ENCODE assay signal across 9 mouse cellular contexts in the genomic region with DNA sequence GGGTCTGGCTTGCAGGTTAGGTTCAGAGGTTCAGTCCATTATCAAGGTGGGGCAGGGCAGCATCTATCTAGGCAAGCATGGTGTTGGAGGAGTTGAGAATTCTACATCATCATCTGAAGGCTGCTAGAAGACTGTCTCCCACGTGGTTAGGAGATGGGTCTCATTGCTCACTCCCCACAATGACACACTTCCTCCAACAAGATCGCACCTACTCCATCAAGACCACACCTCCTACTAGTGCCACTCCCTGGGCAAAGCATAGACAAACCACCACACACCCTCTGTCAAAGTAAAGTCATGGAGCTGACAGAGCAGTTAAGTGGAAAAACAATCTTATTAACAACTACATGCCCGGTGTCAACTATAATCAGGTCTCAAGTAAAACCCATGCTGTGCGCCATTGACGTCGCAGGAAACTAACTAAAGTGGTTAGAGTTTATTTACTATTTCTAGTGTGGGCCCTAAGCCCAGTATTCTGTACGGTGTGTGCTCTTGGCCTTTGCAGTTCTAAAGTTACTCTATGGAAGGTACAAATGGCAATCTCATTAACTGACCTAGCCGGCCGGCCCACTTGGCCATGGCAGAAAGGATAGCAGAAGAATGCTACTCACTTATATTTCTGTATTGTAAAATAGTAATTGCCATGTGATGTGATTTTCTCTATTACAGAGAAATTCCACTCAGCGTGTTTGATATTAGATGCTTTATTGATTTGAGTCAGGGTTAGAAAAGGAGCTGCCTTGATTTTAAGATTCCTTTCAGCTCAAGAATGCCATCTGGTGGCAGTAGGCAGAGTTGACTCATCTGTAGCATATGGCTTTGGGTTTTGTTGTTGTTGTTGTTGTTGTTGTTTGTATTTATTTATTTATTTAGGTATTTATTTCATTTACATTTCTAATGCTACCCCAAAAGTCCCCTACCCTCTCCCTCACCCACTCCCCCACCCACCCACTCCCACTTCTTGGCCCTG. TPM values are rescaled to one million over a fixed set of nuclear protein-coding genes. Genes with fewer than 3 reads are reported as not detected.
DNase-seq lines count a peak whose midpoint lies in the region; TF ChIP-seq lines count a peak whose summit lies in the region.
"Had no signal": no experiment of that assay in that cellular context is flagged by ENCODE, and none has a peak within 500 bp of the region (broad histone marks: within the 10 kb centered on the region; RNA-seq: fewer than 3 reads in every experiment).

No protein-coding gene starts in this region.

- TF ChIP-seq CTCF in thymus, adult 2 months (IDR thresholded peaks at IDR 0.05; ENCODE audit: borderline replicate concordance, control insufficient read depth, extremely low read depth, insufficient read depth, low read length, poor library complexity), result no peak

- 84% methylated on average over 10 of the region's 10 CpGs for WGBS in thymus, adult 2 months

- no peak overlapping the region for H3K4me3 ChIP-seq in thymus, adult 2 months (ENCODE audit: control insufficient read depth, insufficient read depth, low read length)

- intact Hi-C loops in heart, postnatal 25 days (cut with DNase I), result loop anchor here (1.0 to 2.0 kb wide), 2 partner anchors 61 to 120 kb away; no protein-coding TSS in a partner anchor

- no peaks in the 10 kb centered on the region for H3K27me3 ChIP-seq in thymus, adult 2 months (ENCODE audit: control insufficient read depth, insufficient read depth, low read length)

- no peaks in the 10 kb centered on the region for H3K4me1 ChIP-seq in thymus, adult 2 months (replicated peaks; ENCODE audit: control insufficient read depth, insufficient read depth, low read length)

- peaks cover 11% of the 10 kb centered on the region for H3K36me3 ChIP-seq in thymus, adult 2 months (ENCODE audit: control insufficient read depth, insufficient read depth, low read length)

- no peak for TF ChIP-seq POLR2A in thymus, adult 2 months (IDR thresholded peaks at IDR 0.05; ENCODE audit: control insufficient read depth, extremely low read depth, insufficient read depth, low read length, poor library complexity)

- no peak overlapping the region for H3K27ac ChIP-seq in thymus, adult 2 months (ENCODE audit: control insufficient read depth, insufficient read depth, low read length)

- peak; percentile 51 for DNase-seq in heart, adult 8-10 months (ENCODE audit: low spot score)
- no peak for DNase-seq in heart, postnatal 25 days (ENCODE audit: low spot score)
- DNase-seq in thymus, adult 2 months, result peak; percentile 33
- no peak for DNase-seq in thymus, adult 18-20 months
- peak; percentile 73 for DNase-seq in cerebellum, adult 9-10 months
- peak; percentile 35 to 43 for DNase-seq in kidney, postnatal 4 days
- peak; percentile 22 for DNase-seq in skeletal muscle tissue, adult 2 months (ENCODE audit: low read depth, low spot score)
- no peak for DNase-seq in gastrocnemius, postnatal 25 days

RNA-seq across cellular contexts. Expression of a gene that starts 15.3 kb away (rescaled TPM):
- total RNA-seq in heart, adult 8-10 months (2022), result 10 to 100 TPM in 1 of 4 experiments, 1 to 10 TPM in 3; 6.5 to 10.2 (median 9.0) TPM
- total RNA-seq in heart, postnatal 25 days (2021), result 10 to 100 TPM in 1 of 2 experiments, 1 to 10 TPM in 1; 8.7 to 11.7 TPM
- 13.4 TPM in 2 replicates for polyA plus RNA-seq in thymus, adult 2 months (2012; rRNA removed)
- 1 to 10 TPM; 4.4 to 4.9 TPM for total RNA-seq in gastrocnemius, postnatal 25 days (2021)

RNA-seq across cellular contexts. Expression of a gene that starts 29.2 kb away (rescaled TPM):
- under 1 TPM; 0.37 to 0.49 (median 0.41) TPM for total RNA-seq in heart, adult 8-10 months (2022)
- total RNA-seq in heart, postnatal 25 days (2021), result under 1 TPM; 0.23 to 0.31 TPM
- 8.8 and 9.9 TPM in 2 replicates for polyA plus RNA-seq in thymus, adult 2 months (2012; rRNA removed)
- under 1 TPM; 0.18 to 0.40 TPM for total RNA-seq in gastrocnemius, postnatal 25 days (2021)

RNA-seq across cellular contexts. Expression of a gene that starts 32.4 kb away (rescaled TPM):
- total RNA-seq in heart, adult 8-10 months (2022), result not detected
- not detected for total RNA-seq in heart, postnatal 25 days (2021)
- polyA plus RNA-seq in thymus, adult 2 months (2012; rRNA removed), result 0.12 TPM in 1 of 2 replicates, not detected in the other
- not detected for total RNA-seq in gastrocnemius, postnatal 25 days (2021)
- polyA plus RNA-seq: large intestine, adult 2 months had no signal

Comparison
In these comparisons a context has a peak if more than half of its experiments do, and no peak if none do; other contexts are left out.
1. DNase-seq: peak in heart, adult 8-10 months (single experiment), thymus, adult 2 months (single experiment), cerebellum, adult 9-10 months (single experiment), kidney, postnatal 4 days (2 of 2) and skeletal muscle tissue, adult 2 months (single experiment); none in heart, postnatal 25 days (single experiment), thymus, adult 18-20 months (0 of 2) and gastrocnemius, postnatal 25 days (single experiment).